Mouse (Mus musculus): ENCODE data around the gene Rftn1. TPM values are rescaled to one million over a fixed set of nuclear protein-coding genes. Genes with fewer than 3 reads are reported as not detected.

Rftn1 gene
- polyA plus RNA-seq, 1 experiment, result 6.8 TPM

- Histone ChIP-seq H3K27me3 (replicated peaks) (no peaks in the 10 kb centered on the region), H3K4me3 (replicated peaks) (no peak overlapping the region), H3K4me1 (no peaks in the 10 kb centered on the region; the same call in 1 of the 2 replicates), H3K9me3 (no peaks in the 10 kb centered on the region), H3K36me3 (replicated peaks; ENCODE audit: low read length) (no peaks in the 10 kb centered on the region)
- TF ChIP-seq FLI1 (IDR thresholded peaks at IDR 0.05; ENCODE audit: low read length), result no peak
- no peak for TF ChIP-seq GATA1 (IDR thresholded peaks at IDR 0.05; ENCODE audit: borderline replicate concordance, low read length)
Measured at GRCm38 (mm10) chr17:49993631-49994030, 196.8 kb downstream of the Rftn1 start.

GRCm38 (mm10) chr17:49992625-49993603 lies 197.6 kb downstream of the Rftn1 start:
- Histone ChIP-seq H3K27me3 (replicated peaks) (no peaks in the 10 kb centered on the region), H3K4me3 (replicated peaks) (no peak overlapping the region), H3K36me3 (replicated peaks; ENCODE audit: low read length) (no peaks in the 10 kb centered on the region), H3K9me3 (no peaks in the 10 kb centered on the region), H3K4me1 (no peaks in the 10 kb centered on the region; the same call in 1 of the 2 replicates)
- TF ChIP-seq GATA1 (IDR thresholded peaks at IDR 0.05; ENCODE audit: borderline replicate concordance, low read length) (no peak), FLI1 (IDR thresholded peaks at IDR 0.05; ENCODE audit: low read length) (no peak)

- Histone ChIP-seq H3K36me3 (replicated peaks; ENCODE audit: low read length) (no peaks in the 10 kb centered on the region), H3K4me1 (no peaks in the 10 kb centered on the region), H3K4me3 (replicated peaks) (no peak overlapping the region), H3K27me3 (replicated peaks) (no peaks in the 10 kb centered on the region), H3K9me3 (no peaks in the 10 kb centered on the region)
- no peak for TF ChIP-seq FLI1 (IDR thresholded peaks at IDR 0.05; ENCODE audit: low read length)
- no peak for TF ChIP-seq GATA1 (IDR thresholded peaks at IDR 0.05; ENCODE audit: borderline replicate concordance, low read length)
Measured at GRCm38 (mm10) chr17:49989583-49989982, 200.9 kb downstream of the Rftn1 start.

- Histone ChIP-seq H3K4me3 (replicated peaks) (no peak overlapping the region), H3K9me3 (0 out of 2 replicates have a peak, but pooled peaks cover 2% of the 10 kb centered on the region), H3K36me3 (replicated peaks; ENCODE audit: low read length) (no peaks in the 10 kb centered on the region), H3K4me1 (peaks cover 11% of the 10 kb centered on the region; the same call in 1 of the 2 replicates), H3K27me3 (replicated peaks) (peaks cover 3% of the 10 kb centered on the region)
- TF ChIP-seq GATA1 (IDR thresholded peaks at IDR 0.05; ENCODE audit: borderline replicate concordance, low read length), result no peak
- TF ChIP-seq FLI1 (IDR thresholded peaks at IDR 0.05; ENCODE audit: low read length), result no peak
Measured at GRCm38 (mm10) chr17:49987095-49987494, 203.4 kb downstream of the Rftn1 start.

- TF ChIP-seq GATA1 (IDR thresholded peaks at IDR 0.05; ENCODE audit: borderline replicate concordance, low read length) (no peak), FLI1 (IDR thresholded peaks at IDR 0.05; ENCODE audit: low read length) (no peak)
- no peaks in the 10 kb centered on the region for H3K36me3 ChIP-seq (replicated peaks; ENCODE audit: low read length)
Measured at GRCm38 (mm10) chr17:49983478-49983877, 207.0 kb downstream of the Rftn1 start.

GRCm38 (mm10) chr17:49982611-49983390 lies 207.7 kb downstream of the Rftn1 start:
- H3K9me3 ChIP-seq, result 0 out of 2 replicates have a peak, but pooled peaks cover 14% of the 10 kb centered on the region
- H3K4me1 ChIP-seq, result peaks cover 11% of the 10 kb centered on the region; the same call in 1 of the 2 replicates
- H3K4me3 ChIP-seq (replicated peaks), result peak overlapping the region; percentile 51
- TF ChIP-seq FLI1 (IDR thresholded peaks at IDR 0.05; ENCODE audit: low read length) (no peak), GATA1 (IDR thresholded peaks at IDR 0.05; ENCODE audit: borderline replicate concordance, low read length) (no peak)
- peaks cover 3% of the 10 kb centered on the region for H3K27me3 ChIP-seq (replicated peaks)
- no peaks in the 10 kb centered on the region for H3K36me3 ChIP-seq (replicated peaks; ENCODE audit: low read length)

More at GRCm38 (mm10) chr17:49983478-49983877, 207.0 kb downstream of the Rftn1 start:
- H3K9me3 ChIP-seq, result 0 out of 2 replicates have a peak, but pooled peaks cover 14% of the 10 kb centered on the region
- peaks cover 3% of the 10 kb centered on the region for H3K27me3 ChIP-seq (replicated peaks)
- peaks cover 11% of the 10 kb centered on the region; the same call in 1 of the 2 replicates for H3K4me1 ChIP-seq
- H3K4me3 ChIP-seq (replicated peaks), result no peak overlapping the region

GRCm38 (mm10) chr17:49981591-49981990 lies 208.9 kb downstream of the Rftn1 start:
- H3K9me3 ChIP-seq, result 0 out of 2 replicates have a peak, but pooled peaks cover 14% of the 10 kb centered on the region
- H3K4me3 ChIP-seq (replicated peaks), result no peak overlapping the region
- TF ChIP-seq GATA1 (IDR thresholded peaks at IDR 0.05; ENCODE audit: borderline replicate concordance, low read length) (no peak), FLI1 (IDR thresholded peaks at IDR 0.05; ENCODE audit: low read length) (no peak)
- peaks cover 11% of the 10 kb centered on the region; the same call in 1 of the 2 replicates for H3K4me1 ChIP-seq
- H3K27me3 ChIP-seq (replicated peaks), result peaks cover 3% of the 10 kb centered on the region
- no peaks in the 10 kb centered on the region for H3K36me3 ChIP-seq (replicated peaks; ENCODE audit: low read length)

- H3K4me1 ChIP-seq, result peaks cover 11% of the 10 kb centered on the region; the same call in 1 of the 2 replicates
- H3K27me3 ChIP-seq (replicated peaks), result peaks cover 3% of the 10 kb centered on the region
- TF ChIP-seq FLI1 (IDR thresholded peaks at IDR 0.05; ENCODE audit: low read length), result no peak
- no peak for TF ChIP-seq GATA1 (IDR thresholded peaks at IDR 0.05; ENCODE audit: borderline replicate concordance, low read length)
- 0 out of 2 replicates have a peak, but pooled peaks cover 14% of the 10 kb centered on the region for H3K9me3 ChIP-seq
- no peak overlapping the region for H3K4me3 ChIP-seq (replicated peaks)
- no peaks in the 10 kb centered on the region for H3K36me3 ChIP-seq (replicated peaks; ENCODE audit: low read length)
Measured at GRCm38 (mm10) chr17:49979761-49980285, 210.7 kb downstream of the Rftn1 start.

GRCm38 (mm10) chr17:49977424-49977790 lies 213.1 kb downstream of the Rftn1 start:
- H3K27me3 ChIP-seq (replicated peaks), result no peaks in the 10 kb centered on the region
- TF ChIP-seq FLI1 (IDR thresholded peaks at IDR 0.05; ENCODE audit: low read length) (no peak), GATA1 (IDR thresholded peaks at IDR 0.05; ENCODE audit: borderline replicate concordance, low read length) (no peak)
- no peak overlapping the region for H3K4me3 ChIP-seq (replicated peaks)
- no peaks in the 10 kb centered on the region for H3K36me3 ChIP-seq (replicated peaks; ENCODE audit: low read length)
- peaks cover 1% of the 10 kb centered on the region; the same call in 1 of the 2 replicates for H3K4me1 ChIP-seq
- 0 out of 2 replicates have a peak, but pooled peaks cover 14% of the 10 kb centered on the region for H3K9me3 ChIP-seq

Measured in megakaryocyte, embryonic 14.5 days (primary cell).